Mouse (Mus musculus) hindbrain, embryonic 10.5 days (tissue): ENCODE measurements at regions not wholly inside any gene's neighbourhood (a gene's known extent, or its start where the extent isn't known, plus 50 kb on each side); places are given as distances from the start of the nearest gene placed in this dataset.

Experiments used
- DNase-seq: peaks from one replicate; pipeline ENCODE4 v3.0.0-alpha.2; 2017; ENCODE audit warnings: low spot score
- H3K27ac ChIP-seq: fragments of 300-500 bp; sonication (generic); 2 replicates; pipeline ENCODE4 v1.5.1; 2016; ENCODE audit warnings: mild to moderate bottlenecking, moderate library complexity
- H3K27me3 ChIP-seq: fragments of 300-500 bp; sonication (generic); 2 replicates; pipeline ENCODE4 v1.6.1; 2016; ENCODE audit warnings: mild to moderate bottlenecking; ENCODE audit not compliant: poor library complexity, insufficient read depth, severe bottlenecking
- H3K36me3 ChIP-seq: fragments of 300-500 bp; sonication (generic); 2 replicates; pipeline ENCODE4 v1.6.1; 2016; ENCODE audit warnings: mild to moderate bottlenecking, moderate library complexity
- H3K4me1 ChIP-seq: fragments of 300-500 bp; sonication (generic); replicated peaks from 2 replicates; pipeline ENCODE4 v1.6.1; 2016; ENCODE audit warnings: mild to moderate bottlenecking
- H3K4me3 ChIP-seq: fragments of 300-500 bp; sonication (generic); 2 replicates; pipeline ENCODE4 v1.5.1; 2016; ENCODE audit warnings: mild to moderate bottlenecking, moderate library complexity
- H3K9me3 ChIP-seq: fragments of 300-500 bp; sonication (generic); 2 replicates; pipeline ENCODE4 v1.6.1; 2016; ENCODE audit warnings: mild to moderate bottlenecking, moderate library complexity
- WGBS: fragments of 180-500 bp; shearing (Covaris S2); methylation state at CpG from one replicate; pipeline ENCODE4 v1.1.7; 2016; 5-methylcytosine and 5-hydroxymethylcytosine counted together

- H3K4me3 ChIP-seq: no peak overlapping the region
- DNase-seq: no peak
- WGBS: 71% methylated on average over 1 of the region's 1 CpGs
- no peaks in the 10 kb centered on the region for H3K9me3 ChIP-seq
- H3K27ac ChIP-seq: no peak overlapping the region
- no peaks in the 10 kb centered on the region for H3K4me1 ChIP-seq
- no peaks in the 10 kb centered on the region for H3K27me3 ChIP-seq
- H3K36me3 ChIP-seq: no peaks in the 10 kb centered on the region
Observed at GRCm38 (mm10) chr15:61116912-61117311, 194.1 kb upstream of the A1bg start.

- peaks cover 13% of the 10 kb centered on the region for H3K4me1 ChIP-seq
- H3K4me3 ChIP-seq: no peak overlapping the region
- no peaks in the 10 kb centered on the region for H3K36me3 ChIP-seq
- DNase-seq: peak; percentile 27
- H3K9me3 ChIP-seq: no peaks in the 10 kb centered on the region
- 0 out of 2 replicates have a peak overlapping the region, but pooled peaks have one; percentile 54 for H3K27ac ChIP-seq
- WGBS: 43% methylated on average over 4 of the region's 4 CpGs
- H3K27me3 ChIP-seq: no peaks in the 10 kb centered on the region
Observed at GRCm38 (mm10) chr15:61109429-61110128, 186.8 kb upstream of the A1bg start.

- Histone ChIP-seq H3K27me3 (no peaks in the 10 kb centered on the region), H3K4me1 (peaks cover 13% of the 10 kb centered on the region), H3K27ac (peak overlapping the region; percentile 69), H3K36me3 (no peaks in the 10 kb centered on the region), H3K4me3 (no peak overlapping the region), H3K9me3 (no peaks in the 10 kb centered on the region)
- no peak for DNase-seq
- 41% methylated on average over 2 of the region's 2 CpGs for WGBS
Observed at GRCm38 (mm10) chr15:61108957-61109356, 186.1 kb upstream of the A1bg start.

- peak overlapping the region; percentile 6; the same call in 1 of the 2 replicates for H3K4me3 ChIP-seq
- H3K36me3 ChIP-seq: no peaks in the 10 kb centered on the region
- H3K27me3 ChIP-seq: no peaks in the 10 kb centered on the region; the same call in 1 of the 2 replicates
- H3K4me1 ChIP-seq: peaks cover 10% of the 10 kb centered on the region
- 0 out of 2 replicates have a peak overlapping the region, but pooled peaks have one; percentile 53 for H3K27ac ChIP-seq
- DNase-seq: peak; percentile 18
- H3K9me3 ChIP-seq: no peaks in the 10 kb centered on the region
- 21% methylated on average over 7 of the region's 7 CpGs for WGBS
Observed at GRCm38 (mm10) chr15:61102421-61103412, 179.9 kb upstream of the A1bg start.

GRCm38 (mm10) chr15:61100807-61101206 is 178.0 kb upstream of the A1bg start:
- peaks cover 10% of the 10 kb centered on the region for H3K4me1 ChIP-seq
- no peaks in the 10 kb centered on the region; the same call in 1 of the 2 replicates for H3K27me3 ChIP-seq
- no peaks in the 10 kb centered on the region for H3K9me3 ChIP-seq
- H3K27ac ChIP-seq: no peak overlapping the region
- no peak for DNase-seq
- 84% methylated on average over 4 of the region's 4 CpGs for WGBS
- H3K4me3 ChIP-seq: no peak overlapping the region
- no peaks in the 10 kb centered on the region for H3K36me3 ChIP-seq

GRCm38 (mm10) chr15:61098968-61099367 is 176.2 kb upstream of the A1bg start:
- no peaks in the 10 kb centered on the region; the same call in 1 of the 2 replicates for H3K27me3 ChIP-seq

GRCm38 (mm10) chr15:61098519-61098918 is 175.7 kb upstream of the A1bg start:
- H3K4me1 ChIP-seq: peaks cover 10% of the 10 kb centered on the region
- no peak overlapping the region for H3K27ac ChIP-seq
- H3K4me3 ChIP-seq: no peak overlapping the region
- H3K9me3 ChIP-seq: no peaks in the 10 kb centered on the region
- no peaks in the 10 kb centered on the region for H3K27me3 ChIP-seq
- no peaks in the 10 kb centered on the region for H3K36me3 ChIP-seq
- DNase-seq: no peak

More at GRCm38 (mm10) chr15:61098968-61099367, 176.2 kb upstream of the A1bg start:
- H3K27ac ChIP-seq: no peak overlapping the region
- no peaks in the 10 kb centered on the region for H3K36me3 ChIP-seq
- no peaks in the 10 kb centered on the region for H3K9me3 ChIP-seq
- WGBS: 30% methylated on average over 1 of the region's 1 CpGs
- H3K4me1 ChIP-seq: peaks cover 10% of the 10 kb centered on the region
- H3K4me3 ChIP-seq: no peak overlapping the region
- DNase-seq: no peak

- Histone ChIP-seq H3K4me1 (no peaks in the 10 kb centered on the region), H3K27ac (no peak overlapping the region), H3K27me3 (no peaks in the 10 kb centered on the region), H3K4me3 (no peak overlapping the region), H3K36me3 (no peaks in the 10 kb centered on the region), H3K9me3 (no peaks in the 10 kb centered on the region)
- WGBS: 63% methylated on average over 3 of the region's 3 CpGs
- DNase-seq: no peak
Observed at GRCm38 (mm10) chr15:61096021-61096781, 173.4 kb upstream of the A1bg start.

- no peak overlapping the region for H3K27ac ChIP-seq
- no peaks in the 10 kb centered on the region for H3K36me3 ChIP-seq
- H3K4me1 ChIP-seq: no peaks in the 10 kb centered on the region
- WGBS: 73% methylated on average over 7 of the region's 7 CpGs
- no peak overlapping the region for H3K4me3 ChIP-seq
- no peaks in the 10 kb centered on the region for H3K9me3 ChIP-seq
- H3K27me3 ChIP-seq: no peaks in the 10 kb centered on the region
- DNase-seq: no peak
Observed at GRCm38 (mm10) chr15:61055017-61055609, 132.3 kb upstream of the A1bg start.

GRCm38 (mm10) chr15:61051363-61051762 is 128.6 kb upstream of the A1bg start:
- no peaks in the 10 kb centered on the region for H3K27me3 ChIP-seq
- H3K36me3 ChIP-seq: no peaks in the 10 kb centered on the region
- no peak overlapping the region for H3K4me3 ChIP-seq
- no peak overlapping the region for H3K27ac ChIP-seq
- no peaks in the 10 kb centered on the region for H3K4me1 ChIP-seq
- DNase-seq: no peak
- WGBS: 69% methylated on average over 4 of the region's 4 CpGs
- H3K9me3 ChIP-seq: no peaks in the 10 kb centered on the region

GRCm38 (mm10) chr15:61009509-61009908 is 86.7 kb upstream of the A1bg start:
- Histone ChIP-seq H3K4me1 (no peaks in the 10 kb centered on the region), H3K27ac (no peak overlapping the region), H3K4me3 (no peak overlapping the region), H3K36me3 (no peaks in the 10 kb centered on the region), H3K9me3 (no peaks in the 10 kb centered on the region), H3K27me3 (no peaks in the 10 kb centered on the region)
- WGBS: 87% methylated on average over 3 of the region's 3 CpGs
- no peak for DNase-seq

GRCm38 (mm10) chr15:61007461-61008059 is 84.7 kb upstream of the A1bg start:
- no peaks in the 10 kb centered on the region for H3K9me3 ChIP-seq
- 82% methylated on average over 3 of the region's 3 CpGs for WGBS
- H3K27me3 ChIP-seq: no peaks in the 10 kb centered on the region
- DNase-seq: no peak
- H3K4me1 ChIP-seq: no peaks in the 10 kb centered on the region
- no peaks in the 10 kb centered on the region for H3K36me3 ChIP-seq
- no peak overlapping the region for H3K27ac ChIP-seq
- no peak overlapping the region for H3K4me3 ChIP-seq
